Mouse (Mus musculus) E14TG2a.4 (cell line): Measurements from ENCODE around the gene Nudt8.

Experiments
- H3K27me3 ChIP-seq: 2 replicates; pipeline ENCODE4 v1.6.1; 2014; ENCODE audit warnings: low read length, control low read depth; ENCODE audit not compliant: insufficient read depth
- H3K36me3 ChIP-seq: 2 replicates; pipeline ENCODE4 v1.6.1; 2014; ENCODE audit warnings: low read length, control low read depth; ENCODE audit not compliant: insufficient read depth
- H3K4me1 ChIP-seq: replicated peaks from 2 replicates; pipeline ENCODE4 v1.6.1; 2014; ENCODE audit warnings: low read depth, low read length, control low read depth
- H3K4me3 ChIP-seq: replicated peaks from 2 replicates; pipeline ENCODE4 v1.5.1; 2014; ENCODE audit warnings: mild to moderate bottlenecking, low read length
- H3K9me3 ChIP-seq: 2 replicates; pipeline ENCODE4 v1.6.1; 2014; ENCODE audit warnings: low read length, control low read depth
- CTCF ChIP-seq: conservative IDR thresholded peaks from 2 replicates; pipeline ENCODE4 v1.5.1; 2014; ENCODE audit warnings: low read length
- NANOG ChIP-seq: IDR thresholded peaks from 2 replicates; pipeline ENCODE4 v1.6.1; 2014; ENCODE audit warnings: borderline replicate concordance, low read length, mixed read lengths
- POU5F1 ChIP-seq: IDR thresholded peaks from 2 replicates; pipeline ENCODE4 v1.6.1; 2014; ENCODE audit warnings: low read length, borderline replicate concordance

Nudt8 gene

GRCm38 (mm10) chr19:4001752-4002151 is 1.4 kb downstream of the Nudt8 start:
- TF ChIP-seq CTCF, result no peak
- TF ChIP-seq POU5F1, result no peak
- no peak for TF ChIP-seq NANOG
- H3K36me3 ChIP-seq, result peaks cover 27% of the 10 kb centered on the region

GRCm38 (mm10) chr19:4003112-4003511 is 2.7 kb downstream of the Nudt8 start, which contains the start of gene Doc2g:
TSS of gene Doc2g (plus strand) at chr19:4003313.
- no peak for TF ChIP-seq CTCF
- TF ChIP-seq POU5F1, result no peak
- TF ChIP-seq NANOG, result no peak
- no peaks in the 10 kb centered on the region for H3K9me3 ChIP-seq
- H3K36me3 ChIP-seq, result peaks cover 40% of the 10 kb centered on the region
- peaks cover 69% of the 10 kb centered on the region for H3K4me1 ChIP-seq
- no peaks in the 10 kb centered on the region; the same call in 1 of the 2 replicates for H3K27me3 ChIP-seq
- H3K4me3 ChIP-seq, result peak within 1 kb of the TSS; percentile 72

More at GRCm38 (mm10) chr19:4001752-4002151, 1.4 kb downstream of the Nudt8 start:
- peak overlapping the region; percentile 95; the same call in 1 of the 2 replicates for H3K4me3 ChIP-seq
- H3K4me1 ChIP-seq, result peaks cover 75% of the 10 kb centered on the region
- H3K27me3 ChIP-seq, result no peaks in the 10 kb centered on the region; the same call in 1 of the 2 replicates
- no peaks in the 10 kb centered on the region for H3K9me3 ChIP-seq

GRCm38 (mm10) chr19:4003641-4004040 is 3.3 kb downstream of the Nudt8 start:
- no peak for TF ChIP-seq NANOG
- TF ChIP-seq POU5F1, result no peak
- TF ChIP-seq CTCF, result no peak
- Histone ChIP-seq H3K36me3 (peaks cover 45% of the 10 kb centered on the region), H3K9me3 (no peaks in the 10 kb centered on the region), H3K4me3 (peak overlapping the region; percentile 72), H3K27me3 (no peaks in the 10 kb centered on the region; the same call in 1 of the 2 replicates), H3K4me1 (peaks cover 64% of the 10 kb centered on the region)

- Histone ChIP-seq H3K36me3 (peaks cover 52% of the 10 kb centered on the region), H3K4me1 (peaks cover 58% of the 10 kb centered on the region), H3K27me3 (no peaks in the 10 kb centered on the region), H3K4me3 (peak overlapping the region; percentile 72; the same call in 1 of the 2 replicates), H3K9me3 (no peaks in the 10 kb centered on the region)
- no peak for TF ChIP-seq NANOG
- TF ChIP-seq CTCF, result no peak
- TF ChIP-seq POU5F1, result no peak
These were observed 4.0 kb downstream of the Nudt8 start for GRCm38 (mm10) chr19:4004331-4004730.

GRCm38 (mm10) chr19:4005091-4005490 is 4.7 kb downstream of the Nudt8 start:
- H3K27me3 ChIP-seq, result no peaks in the 10 kb centered on the region
- TF ChIP-seq POU5F1 (no peak), NANOG (no peak), CTCF (no peak)
- no peak overlapping the region for H3K4me3 ChIP-seq
- no peaks in the 10 kb centered on the region for H3K9me3 ChIP-seq
- H3K36me3 ChIP-seq, result peaks cover 60% of the 10 kb centered on the region
- H3K4me1 ChIP-seq, result peaks cover 52% of the 10 kb centered on the region

- Histone ChIP-seq H3K4me1 (peaks cover 52% of the 10 kb centered on the region), H3K36me3 (peaks cover 69% of the 10 kb centered on the region), H3K9me3 (no peaks in the 10 kb centered on the region), H3K4me3 (no peak overlapping the region), H3K27me3 (no peaks in the 10 kb centered on the region)
- no peak for TF ChIP-seq NANOG
- no peak for TF ChIP-seq CTCF
- no peak for TF ChIP-seq POU5F1
These were observed 5.6 kb downstream of the Nudt8 start for GRCm38 (mm10) chr19:4005971-4006370.

GRCm38 (mm10) chr19:4011086-4011485 is 10.7 kb downstream of the Nudt8 start:
- no peaks in the 10 kb centered on the region for H3K9me3 ChIP-seq
- peak overlapping the region; percentile 98 for H3K4me3 ChIP-seq
- H3K36me3 ChIP-seq, result peaks cover 54% of the 10 kb centered on the region
- no peak for TF ChIP-seq CTCF
- no peak for TF ChIP-seq NANOG
- no peak for TF ChIP-seq POU5F1
- peaks cover 48% of the 10 kb centered on the region for H3K4me1 ChIP-seq
- no peaks in the 10 kb centered on the region for H3K27me3 ChIP-seq

- Histone ChIP-seq H3K36me3 (peaks cover 40% of the 10 kb centered on the region), H3K27me3 (no peaks in the 10 kb centered on the region), H3K4me1 (peaks cover 55% of the 10 kb centered on the region), H3K4me3 (peak within 1 kb of the TSS; percentile 98), H3K9me3 (no peaks in the 10 kb centered on the region)
- TF ChIP-seq CTCF (peak; percentile 59), NANOG (no peak)
These were observed 12.1 kb downstream of the Nudt8 start, which contains the start of gene Ndufv1 for GRCm38 (mm10) chr19:4012432-4013022. TSS of gene Ndufv1 (minus strand) at chr19:4012806.

- H3K9me3 ChIP-seq, result no peaks in the 10 kb centered on the region
- H3K4me1 ChIP-seq, result peaks cover 61% of the 10 kb centered on the region
- peak overlapping the region; percentile 98 for H3K4me3 ChIP-seq
- no peaks in the 10 kb centered on the region for H3K27me3 ChIP-seq
- H3K36me3 ChIP-seq, result peaks cover 34% of the 10 kb centered on the region
- TF ChIP-seq CTCF (no peak), POU5F1 (no peak), NANOG (no peak)
These were observed 12.7 kb downstream of the Nudt8 start for GRCm38 (mm10) chr19:4013066-4013465.
